Mouse (Mus musculus) cerebellum, adult 11-12 months (tissue): ENCODE results near the gene Farsa.
A peak's percentile ranks its signal among the peaks of the same experiment; 100 is the strongest.

Experiments used
- DNase-seq: peaks from one replicate; pipeline ENCODE4 v3.0.0; 2022

Gene Farsa

DNA sequence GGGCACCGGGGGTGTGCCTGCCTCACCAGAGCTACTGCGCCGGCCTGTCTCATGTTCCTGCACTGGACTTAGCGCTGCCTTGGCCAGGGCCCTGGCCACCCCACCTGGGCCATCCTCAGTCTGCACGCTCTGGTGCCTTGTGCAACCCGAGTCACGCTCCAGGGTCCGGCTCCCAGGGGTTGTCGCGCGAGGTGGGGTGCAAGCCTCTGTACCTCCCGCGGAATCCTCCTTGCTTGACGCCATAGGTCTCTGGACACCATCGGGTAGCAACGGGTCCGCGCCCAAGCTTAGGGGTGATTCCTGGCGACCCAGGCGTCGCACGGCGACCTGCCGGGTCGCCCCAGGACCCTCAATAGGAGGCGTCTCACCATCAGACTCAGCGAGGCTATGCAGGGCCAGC lies 55.6 kb downstream of the Farsa start:
- no peak for DNase-seq

DNA sequence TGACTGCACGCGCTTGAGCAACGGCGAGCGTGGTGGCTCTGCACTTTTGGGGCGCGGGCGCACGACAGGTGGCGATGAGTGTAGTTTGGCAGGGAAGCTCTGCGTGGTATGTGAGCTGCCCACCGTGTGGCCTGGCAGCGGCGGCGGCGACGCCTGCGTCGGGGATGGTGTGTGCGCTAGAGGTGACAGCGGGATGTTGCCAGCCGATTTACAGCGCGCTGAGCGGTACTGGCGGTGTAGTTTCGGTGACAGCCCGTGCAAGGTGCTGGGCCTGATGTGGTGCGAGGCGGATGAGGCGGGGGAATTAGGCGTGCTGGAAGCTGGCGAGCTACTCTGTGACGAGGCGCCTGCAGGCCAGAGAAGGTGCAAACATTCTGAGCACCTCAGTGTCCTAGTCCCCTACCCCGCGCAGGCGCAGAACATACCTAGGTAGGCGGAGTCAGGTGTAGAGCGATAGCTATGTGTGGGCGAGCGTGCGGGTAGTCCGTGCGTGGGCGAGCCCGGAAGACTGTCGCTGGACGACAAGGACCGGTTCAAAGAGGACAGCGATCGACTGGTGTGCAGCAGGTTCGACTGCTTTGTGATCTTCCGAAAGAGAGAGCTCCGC lies 56.2 kb downstream of the Farsa start:
- peak; percentile 93 for DNase-seq

DNA sequence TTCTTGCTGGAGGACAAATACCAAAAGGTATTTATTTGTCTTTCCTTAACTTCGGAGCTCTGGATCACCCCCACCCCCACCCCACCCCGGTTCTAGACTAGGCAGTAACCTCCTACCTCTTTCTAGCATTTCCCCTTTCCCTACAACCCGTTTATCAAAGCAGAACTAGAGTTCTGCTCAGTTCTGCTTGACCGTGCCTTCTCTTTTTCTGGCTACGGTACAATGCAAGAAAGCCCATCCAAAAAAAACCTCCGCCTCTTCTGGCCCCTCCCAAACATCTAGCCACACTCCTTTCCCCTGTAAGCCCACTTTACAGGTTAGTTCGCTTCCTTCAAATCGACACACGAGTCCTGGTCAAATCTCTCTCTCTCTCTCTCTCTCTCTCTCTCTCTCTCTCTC lies 56.7 kb downstream of the Farsa start:
- no peak for DNase-seq

DNA sequence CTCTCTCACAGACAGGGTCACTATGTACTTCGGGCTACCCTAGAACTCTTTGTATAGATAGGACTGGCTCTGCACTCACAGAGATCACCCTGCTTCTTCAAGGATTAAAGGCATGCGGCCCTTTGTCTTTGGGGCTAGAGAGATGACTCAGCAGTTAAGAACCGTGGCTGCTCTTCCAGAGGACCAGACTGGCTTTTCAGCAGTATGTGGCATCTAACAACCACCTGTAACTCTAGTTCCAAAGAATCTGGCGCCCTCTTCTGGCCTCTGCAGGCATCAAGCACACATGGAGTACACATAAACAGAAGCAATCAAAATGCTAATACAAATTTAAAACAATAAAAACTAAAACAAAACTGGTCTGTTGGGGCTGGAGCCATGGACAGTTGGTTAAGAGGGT lies 57.2 kb downstream of the Farsa start:
- no peak for DNase-seq

DNA sequence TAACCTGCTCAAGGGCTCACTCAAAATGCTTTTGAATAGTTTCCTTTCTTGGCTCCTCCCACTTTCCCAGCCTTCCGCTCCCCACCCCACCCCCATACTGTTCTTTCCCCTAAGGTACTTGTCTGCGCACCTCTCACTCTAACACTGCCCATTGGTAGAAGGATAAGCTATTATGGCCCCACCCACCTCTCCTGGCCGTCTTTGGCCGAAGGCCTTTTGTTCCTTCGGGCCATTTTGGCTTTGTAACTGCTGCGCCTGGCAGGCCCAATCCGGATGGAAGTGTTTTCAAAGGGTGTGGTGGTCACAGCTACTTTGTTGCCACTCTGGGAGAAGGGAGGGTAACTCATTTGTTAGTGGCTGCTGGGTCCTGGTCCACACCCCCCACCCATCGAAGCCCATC lies 58.5 kb downstream of the Farsa start:
- DNase-seq, result no peak

DNA sequence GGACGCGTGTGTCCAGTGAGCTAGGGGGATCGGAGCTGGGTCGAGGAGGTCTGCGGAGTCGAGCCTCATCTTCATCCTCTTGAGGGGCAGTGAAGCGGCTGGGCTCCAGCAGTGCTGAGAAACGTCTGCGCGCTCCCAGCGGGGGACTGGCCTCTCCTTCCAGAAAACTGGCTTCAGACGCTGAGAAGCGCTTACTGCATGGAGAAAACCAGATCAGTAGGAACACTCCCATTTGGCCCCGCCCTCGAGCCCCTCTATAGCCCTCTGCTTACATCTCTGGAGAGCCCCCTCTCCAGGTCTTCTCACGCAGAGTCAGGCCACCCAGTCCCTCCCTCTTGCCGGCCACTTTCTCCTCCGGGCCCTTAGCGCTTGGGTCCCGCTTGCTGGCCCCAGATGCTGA lies 61.0 kb downstream of the Farsa start:
- DNase-seq, result no peak

DNA sequence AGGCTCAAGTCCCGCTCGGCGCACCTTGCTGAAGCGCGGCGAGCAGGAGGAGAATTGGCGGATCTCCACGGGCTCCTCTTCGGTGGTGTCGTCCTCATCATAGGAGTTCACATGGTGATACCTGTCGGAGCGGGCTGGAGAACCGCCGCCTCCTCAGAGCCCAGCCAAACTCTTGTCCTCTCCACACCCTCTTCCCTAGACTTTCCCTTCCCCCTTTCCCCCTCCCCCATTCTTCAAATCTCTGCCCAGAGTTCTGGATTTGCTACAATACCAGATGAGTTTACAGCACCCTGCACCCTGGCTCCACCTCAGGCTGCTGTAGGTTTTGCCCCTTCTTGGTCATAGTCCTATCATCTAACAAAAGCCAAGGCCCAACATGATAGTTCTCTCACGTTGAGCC lies 61.9 kb downstream of the Farsa start:
- DNase-seq, result no peak
